Mouse (Mus musculus) adrenal gland, adult (tissue): ENCODE measurements around the gene Umad1.

Source experiments
- DNase-seq, 2 experiments: peaks; one replicate each; pipeline ENCODE4 v3.0.0; 2022 to 2023; ENCODE audit warnings: low spot score in 1 of 2; ENCODE audit not compliant: inconsistent age in 2 of 2

The Umad1 gene

DNA sequence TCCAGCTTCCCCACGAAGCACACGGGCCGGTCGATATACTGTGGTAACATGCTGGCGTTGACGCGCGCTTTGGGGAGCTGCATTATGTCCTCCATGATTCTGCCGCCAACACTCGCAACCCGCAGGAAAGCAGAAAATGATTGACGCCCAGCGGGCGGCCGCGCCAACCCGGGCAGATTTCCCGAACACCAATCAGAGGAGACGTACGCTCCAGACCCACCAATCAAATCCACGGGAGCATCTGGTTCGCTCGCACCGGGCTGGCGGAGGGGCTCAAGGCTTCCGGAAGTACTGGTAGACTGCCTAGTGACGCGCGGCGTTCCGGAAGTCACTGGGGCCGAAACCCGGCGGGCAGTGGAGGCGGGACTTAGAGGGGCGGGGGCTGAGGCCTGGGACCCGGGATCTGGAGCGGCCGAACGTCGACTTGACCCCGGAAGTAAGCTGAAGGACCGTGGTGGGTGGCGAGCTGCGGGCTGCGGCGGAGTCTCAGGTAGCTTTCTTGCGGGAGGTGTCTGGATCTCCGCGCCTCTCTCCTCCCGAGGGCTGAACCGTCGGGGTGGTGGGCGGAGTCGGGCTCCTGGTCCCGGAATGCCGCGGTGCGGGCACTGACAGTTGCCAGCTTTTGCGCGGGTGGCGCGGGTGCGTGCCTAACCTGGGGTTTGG is at the start of gene Umad1, which contains the start of the genes Rpa3 and Gm45062:
Umad1 (plus strand) TSS at position 285 of the 663 bp plus-strand sequence.
Rpa3 (minus strand) TSS at position 170 of the 663 bp plus-strand sequence.
Gm45062 (plus strand) TSS at position 447 of the 663 bp plus-strand sequence.
- DNase-seq: peak; percentile 98 to 99

- DNase-seq: no peak
These were observed 49.3 kb upstream of the Umad1 start for GRCm38 (mm10) chr6:8209866-8210186.

DNA sequence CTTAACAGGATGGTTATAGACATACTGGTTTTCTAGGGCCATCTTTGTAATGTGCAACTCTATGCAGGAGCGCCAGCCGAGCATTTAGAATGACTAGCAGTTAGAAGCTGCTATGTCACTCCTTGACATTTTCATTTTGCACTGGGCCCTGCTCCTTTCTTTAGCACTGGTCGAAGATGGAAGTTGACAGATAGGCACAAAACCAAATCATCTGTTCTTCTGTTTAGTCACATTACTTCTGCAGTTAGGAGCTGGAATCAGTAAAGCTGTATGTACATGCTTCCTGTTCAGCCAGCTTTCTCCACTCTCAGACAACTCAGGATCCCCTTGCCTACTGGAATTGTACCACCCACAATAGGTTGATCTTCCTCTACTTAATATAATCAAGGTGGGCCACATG is 48.4 kb upstream of the Umad1 start:
- DNase-seq: peak in 1 of 2 experiments; percentile 29

DNA sequence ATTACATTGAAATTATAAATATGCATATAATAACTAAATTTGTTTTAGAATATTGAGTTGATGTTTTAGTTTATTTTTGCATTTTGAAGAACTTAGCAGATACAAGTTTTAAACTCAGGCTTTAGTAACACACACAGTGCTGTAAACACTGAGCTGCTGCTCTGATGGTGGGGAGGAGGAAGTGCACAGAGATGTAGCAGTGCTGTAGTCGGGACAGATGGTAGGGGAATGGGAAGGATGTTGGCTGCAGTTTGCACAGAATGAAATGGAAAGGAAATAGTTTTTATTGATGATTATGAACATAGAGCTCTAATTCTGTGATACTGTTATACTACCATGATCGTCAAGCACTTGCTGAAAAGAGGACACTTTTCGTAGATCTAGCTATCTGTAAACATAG is 32.1 kb upstream of the Umad1 start:
- DNase-seq: no peak

GRCm38 (mm10) chr6:8228596-8228995 is 30.5 kb upstream of the Umad1 start:
- no peak for DNase-seq

DNA sequence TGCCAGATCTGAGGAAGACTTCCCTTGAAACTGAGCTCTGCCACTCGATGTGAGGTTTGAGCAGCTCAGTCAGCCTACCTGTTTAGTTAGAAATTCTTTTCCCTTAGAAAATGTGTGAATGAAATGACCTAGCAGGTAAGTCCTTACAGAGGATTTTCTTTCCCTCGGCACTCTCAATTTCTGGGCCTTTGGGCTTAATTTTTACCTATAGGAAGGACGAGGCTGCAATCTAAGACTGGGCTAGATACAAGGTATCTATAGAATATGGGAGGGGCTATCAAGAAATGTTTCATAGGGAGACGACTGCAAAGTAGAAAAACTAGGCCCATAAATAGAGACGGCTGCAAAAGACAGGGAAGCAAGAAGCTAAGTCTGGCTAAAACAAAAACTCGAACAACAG is 772 bp upstream of the Umad1 start:
- DNase-seq: no peak

DNA sequence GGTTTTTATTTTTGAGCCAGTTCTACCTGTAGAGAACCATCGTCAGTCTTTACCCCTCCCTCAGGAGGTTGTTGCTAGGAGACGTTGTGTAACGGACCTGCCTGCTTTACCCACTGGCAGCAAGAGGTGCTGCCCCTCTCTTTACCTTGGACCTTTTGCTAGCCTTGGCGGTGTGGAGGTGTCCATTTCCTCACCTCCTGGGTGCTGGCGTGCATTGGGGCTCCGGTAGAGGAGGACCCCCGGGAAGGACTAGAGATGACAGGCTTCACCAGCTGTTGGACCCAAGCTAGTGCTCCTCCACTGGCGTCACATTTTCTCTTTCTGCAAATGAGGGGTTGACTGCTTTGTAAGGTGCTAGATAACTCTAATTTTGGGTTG is 568 bp downstream of the Umad1 start:
- no peak for DNase-seq

- DNase-seq: no peak
These were observed 12.0 kb downstream of the Umad1 start for GRCm38 (mm10) chr6:8271047-8271446.

DNA sequence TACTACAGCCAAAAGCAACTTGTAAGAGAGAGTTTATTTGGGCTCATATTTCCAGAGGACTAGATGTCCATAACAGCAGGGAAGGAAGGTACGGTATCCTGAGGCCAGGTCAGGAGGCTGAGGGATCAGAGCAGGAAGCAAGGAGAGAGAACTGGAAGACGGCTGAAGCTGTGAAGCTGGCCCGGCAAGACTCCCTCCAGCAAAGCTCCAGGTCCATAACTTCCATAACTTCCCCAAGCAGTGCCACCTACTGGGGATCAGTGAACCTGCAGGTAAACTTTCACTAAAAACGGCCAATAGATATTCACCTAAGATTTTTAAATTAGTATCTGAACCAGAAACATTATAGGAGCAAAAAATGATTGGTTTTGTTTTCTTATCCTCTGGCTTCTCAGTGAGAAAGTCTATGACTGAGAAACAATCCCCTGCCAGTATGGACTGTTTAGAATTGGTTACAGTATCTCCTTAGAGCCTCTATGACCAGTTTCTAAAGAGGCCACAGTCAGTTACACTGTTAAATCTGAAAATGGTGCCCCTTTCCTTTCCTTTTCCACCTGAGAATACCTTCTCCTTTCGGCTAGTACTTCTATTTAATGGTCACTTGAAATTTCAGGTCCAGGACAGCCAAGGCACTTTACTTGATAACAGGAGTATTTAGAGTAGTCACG is 15.4 kb downstream of the Umad1 start:
- peak; percentile 51 to 86 for DNase-seq

DNA sequence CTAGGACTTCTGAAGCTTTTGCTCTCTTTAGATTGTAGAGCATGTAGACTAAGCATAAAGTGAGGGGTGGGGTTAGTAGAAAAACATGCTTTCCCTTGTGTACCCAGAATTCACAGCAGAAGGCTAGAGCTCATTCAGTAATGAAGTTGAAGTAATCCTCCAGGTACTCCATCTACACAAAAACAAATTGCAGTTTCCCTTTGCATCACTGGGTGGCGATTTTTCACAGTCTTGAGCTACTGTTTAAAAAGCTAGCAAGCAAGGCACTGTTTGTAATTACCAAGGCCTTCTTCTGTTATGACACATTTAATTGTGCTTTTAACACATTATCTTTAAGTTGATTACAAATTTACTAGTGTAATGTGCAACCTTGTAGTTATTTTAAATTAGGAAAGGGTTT is 16.0 kb downstream of the Umad1 start:
- peak; percentile 56 to 89 for DNase-seq

- peak in 1 of 2 experiments; percentile 52 for DNase-seq
These were observed 17.3 kb downstream of the Umad1 start for GRCm38 (mm10) chr6:8276431-8276830.

DNA sequence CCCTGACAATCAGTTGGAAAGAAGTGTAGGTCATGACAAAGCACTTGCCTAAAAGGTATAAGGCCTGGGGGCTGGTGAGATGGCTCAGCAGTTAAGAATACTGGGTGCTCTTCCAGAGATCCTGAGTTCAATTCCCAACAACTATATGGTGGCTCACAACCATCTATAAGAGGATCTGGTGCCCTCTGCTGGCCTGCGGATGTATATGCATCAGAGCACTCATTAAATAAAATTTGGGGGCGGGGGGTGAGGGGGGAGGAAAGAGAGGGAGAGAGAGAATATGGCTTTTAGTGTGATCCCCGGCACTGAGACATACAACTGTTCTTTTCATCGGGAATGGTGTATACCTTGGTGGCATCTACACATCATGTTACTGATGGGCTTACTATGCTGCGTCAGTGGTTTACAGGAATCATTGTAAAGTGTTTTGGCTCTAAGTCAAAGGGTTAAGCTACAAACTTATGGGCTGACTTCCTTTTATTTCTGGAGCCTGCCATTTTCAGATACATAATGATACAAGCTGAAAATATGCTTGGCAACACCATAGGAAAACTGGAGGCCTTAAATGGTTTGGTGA is 19.4 kb downstream of the Umad1 start:
- DNase-seq: no peak

DNA sequence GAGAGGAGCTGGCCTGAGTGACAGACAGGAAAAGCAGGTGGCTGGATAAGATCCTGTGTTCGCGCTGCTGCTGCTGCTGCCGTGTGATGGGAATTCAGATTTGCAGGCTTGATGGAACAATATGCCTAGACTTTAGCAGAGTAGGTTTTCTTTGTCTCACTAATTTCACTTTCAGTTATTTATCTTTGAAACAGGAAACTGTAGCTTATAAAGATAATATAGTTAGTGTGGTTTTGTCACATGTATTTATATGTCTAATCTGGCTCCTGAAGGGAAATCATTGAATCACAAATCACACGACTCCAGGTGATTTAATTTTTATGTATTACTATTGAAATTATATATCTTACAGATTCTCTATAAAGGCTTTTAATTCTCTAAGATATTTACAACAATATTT is 24.2 kb downstream of the Umad1 start:
- DNase-seq: no peak

DNA sequence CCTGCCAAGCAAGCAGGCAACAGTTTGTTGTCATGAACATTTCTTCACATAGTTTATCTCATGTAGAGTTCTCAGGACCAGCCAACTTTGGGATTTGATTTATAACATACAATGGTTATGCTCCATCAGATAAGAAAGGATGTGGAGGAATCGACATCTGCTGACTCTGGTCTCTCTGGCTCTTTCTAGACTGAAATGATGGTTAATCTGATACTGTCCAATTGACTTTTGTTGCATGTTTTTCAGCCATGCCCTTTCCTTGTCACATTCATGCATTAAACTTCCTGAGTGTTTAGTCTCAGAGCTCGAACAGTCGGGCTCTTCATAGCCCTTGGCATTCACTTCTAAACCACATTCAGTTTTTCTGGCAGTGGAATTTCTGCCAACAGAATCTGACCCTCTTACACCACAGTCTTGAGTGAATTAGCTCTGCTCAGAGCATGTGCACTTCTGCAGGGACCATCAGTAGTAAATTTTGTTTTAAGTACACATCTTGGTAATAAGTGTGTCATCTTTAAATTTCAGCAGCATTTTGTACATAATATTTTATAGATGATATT is 26.4 kb downstream of the Umad1 start:
- no peak for DNase-seq

DNA sequence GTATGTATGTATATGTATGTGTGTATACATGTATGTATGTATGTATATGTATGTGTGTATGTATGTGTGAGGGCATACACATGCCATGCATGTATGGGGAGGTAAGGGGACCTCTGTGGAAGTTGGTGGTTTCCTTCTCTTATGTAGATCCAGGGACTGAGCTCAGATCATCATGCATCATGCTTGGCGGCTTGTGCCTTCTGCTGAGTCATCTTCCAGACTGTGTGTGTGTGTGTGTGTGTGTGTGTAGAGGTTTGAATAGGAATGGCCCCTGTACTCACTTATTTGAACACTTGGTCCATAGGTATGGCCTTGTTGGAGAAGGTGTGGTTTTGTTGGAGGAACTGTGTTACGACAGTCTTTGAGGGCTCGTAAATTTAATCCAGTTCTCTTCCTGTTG is 27.1 kb downstream of the Umad1 start:
- no peak for DNase-seq

GRCm38 (mm10) chr6:8288755-8289580 is 29.9 kb downstream of the Umad1 start:
- DNase-seq: no peak

DNA sequence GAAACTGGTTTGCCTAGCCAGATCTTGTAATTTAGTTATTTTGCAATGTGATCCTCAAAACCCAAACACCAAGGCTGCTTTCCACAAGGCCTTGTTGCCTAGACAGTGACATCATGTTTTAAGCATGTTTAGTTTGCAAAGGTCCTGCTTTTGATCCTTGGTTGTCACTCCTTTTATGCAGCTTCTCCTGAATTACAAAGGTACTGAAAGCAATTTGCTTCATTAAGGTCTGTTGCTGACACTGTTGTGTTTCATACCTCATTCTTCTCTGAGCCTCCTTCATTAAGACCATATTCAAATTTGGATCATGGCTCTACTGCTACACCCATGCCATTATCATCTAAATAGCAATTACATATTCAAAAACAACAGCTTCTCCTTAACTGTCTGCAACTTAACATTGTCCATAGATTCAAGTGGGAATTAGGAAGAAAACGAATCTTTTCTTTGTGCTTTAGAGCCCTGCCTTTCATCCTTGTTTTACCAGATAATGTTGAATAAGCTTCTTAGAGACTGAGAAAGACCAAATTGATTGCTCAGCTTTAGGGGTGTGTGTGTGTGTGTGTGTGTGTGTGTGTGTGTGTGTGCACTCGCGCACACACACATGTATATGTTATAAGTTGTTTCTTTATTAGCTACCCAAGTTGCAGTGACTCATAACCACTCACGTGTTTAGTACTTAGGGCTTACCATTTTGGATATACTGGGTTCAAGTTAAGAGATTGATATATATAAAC is 35.1 kb downstream of the Umad1 start:
- peak in 1 of 2 experiments; percentile 57 for DNase-seq

GRCm38 (mm10) chr6:8299066-8299863 is 40.2 kb downstream of the Umad1 start:
- no peak for DNase-seq

GRCm38 (mm10) chr6:8307878-8308775 is 49.0 kb downstream of the Umad1 start:
- DNase-seq: no peak
